8 mouse cellular contexts compared by ENCODE assay signal in the genomic region with DNA sequence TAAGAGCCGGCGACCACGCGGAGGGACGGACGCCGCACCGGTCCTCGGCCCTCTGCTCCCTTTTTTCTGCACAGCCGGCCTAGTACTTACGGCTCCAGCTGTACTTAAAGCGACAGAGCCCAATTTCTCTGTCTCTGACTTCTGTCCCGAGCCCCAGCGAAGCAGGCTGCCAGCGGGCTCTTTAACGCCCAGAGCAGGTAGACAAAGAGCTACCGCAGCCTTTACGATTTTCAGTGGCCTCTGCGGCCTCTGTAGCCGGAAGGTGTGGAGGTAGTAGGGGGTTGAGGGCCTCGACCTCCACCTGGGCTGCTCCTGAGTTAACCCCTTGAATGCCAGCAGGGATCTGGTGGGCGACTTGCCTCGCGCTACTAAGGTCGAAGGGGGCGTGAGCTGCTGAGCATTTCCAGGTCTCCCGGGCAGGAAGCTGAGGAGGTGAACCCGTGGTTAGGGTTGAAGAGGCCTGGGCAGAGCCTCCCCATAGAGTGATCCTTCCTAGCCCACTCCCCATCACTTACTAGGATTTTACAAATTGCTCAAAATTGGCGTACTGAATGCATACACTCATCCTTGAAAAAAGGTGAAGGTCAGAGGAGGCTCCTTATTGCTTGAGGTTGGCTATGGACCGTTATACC.
DNase-seq lines count a peak whose midpoint lies in the region; ATAC-seq and TF ChIP-seq lines count a peak whose summit lies in the region.

No protein-coding gene starts in this region.

- H3K27me3 ChIP-seq in liver, postnatal 0 days (ENCODE audit: insufficient read depth, low read length): 0 out of 2 replicates have a peak, but pooled peaks cover 6% of the 10 kb centered on the region
- no peaks in the 10 kb centered on the region for H3K27me3 ChIP-seq in neural tube, embryonic 13.5 days

- no peak overlapping the region for H3K27ac ChIP-seq in liver, postnatal 0 days (ENCODE audit: low read depth)
- peak overlapping the region; percentile 89 for H3K27ac ChIP-seq in neural tube, embryonic 13.5 days (replicated peaks)

- H3K9me3 ChIP-seq in liver, postnatal 0 days (ENCODE audit: low read length): no peaks in the 10 kb centered on the region
- H3K9me3 ChIP-seq in neural tube, embryonic 13.5 days: no peaks in the 10 kb centered on the region

- H3K4me1 ChIP-seq in liver, postnatal 0 days (ENCODE audit: insufficient read depth): peaks cover 22% of the 10 kb centered on the region
- peaks cover 86% of the 10 kb centered on the region for H3K4me1 ChIP-seq in neural tube, embryonic 13.5 days (replicated peaks)

- H3K9ac ChIP-seq in liver, postnatal 0 days (replicated peaks): 0 out of 2 replicates have a peak overlapping the region, but pooled peaks have one; percentile 17
- H3K9ac ChIP-seq in neural tube, embryonic 13.5 days: peak overlapping the region; percentile 88

- WGBS in liver, postnatal 0 days (ENCODE audit: insufficient replicate concordance): 5% methylated on average over 30 of the region's 30 CpGs
- under 1% methylated on average over 30 of the region's 30 CpGs for WGBS in neural tube, embryonic 13.5 days

- no peaks in the 10 kb centered on the region for H3K36me3 ChIP-seq in liver, postnatal 0 days (replicated peaks; ENCODE audit: insufficient read depth, low read length)
- no peaks in the 10 kb centered on the region for H3K36me3 ChIP-seq in neural tube, embryonic 13.5 days

- DNase-seq in heart, adult 18-20 months: peak; percentile 65 to 70
- no peak for DNase-seq in heart, adult 8-10 months (ENCODE audit: low spot score)
- DNase-seq in cerebellum, postnatal 10 days: peak; percentile 53
- DNase-seq in gastrocnemius, postnatal 10 days: peak; percentile 53
- DNase-seq in kidney, adult 11 months: peak; percentile 59
- DNase-seq in liver, postnatal 0 days: peak; percentile 56
- DNase-seq in urinary bladder, postnatal 36 days (ENCODE audit: low spot score in 2 of 2): peak; percentile 54 to 73

- no peak for TF ChIP-seq CTCF in liver, postnatal 0 days (IDR thresholded peaks at IDR 0.05; ENCODE audit: low read depth)

- peak overlapping the region; percentile 39 for H3K4me3 ChIP-seq in liver, postnatal 0 days (ENCODE audit: low read depth, low read length)
- H3K4me3 ChIP-seq in neural tube, embryonic 13.5 days: peak overlapping the region; percentile 62

- TF ChIP-seq EP300 in liver, postnatal 0 days (IDR thresholded peaks at IDR 0.05; ENCODE audit: low read depth): no peak

- peak overlapping the region; percentile 63 for H3K4me2 ChIP-seq in liver, postnatal 0 days (ENCODE audit: low read depth, low read length)
- peak overlapping the region; percentile 87 for H3K4me2 ChIP-seq in neural tube, embryonic 13.5 days

- ATAC-seq in liver, postnatal 0 days: peak; percentile 67
- peak; percentile 82 for ATAC-seq in neural tube, embryonic 13.5 days (ENCODE audit: low read depth)
